Mouse (Mus musculus) testis, adult 2 months (tissue): ENCODE results near the gene Pip5k1a.
A peak's percentile ranks its signal among the peaks of the same experiment; 100 is the strongest.

ENCODE experiments used
- CTCF ChIP-seq: fragments of 200-500 bp; IDR thresholded peaks from 2 replicates; pipeline ENCODE4 v1.5.1; 2012; ENCODE audit warnings: low read depth, mild to moderate bottlenecking, inconsistent platforms, low read length, moderate library complexity; ENCODE audit not compliant: control insufficient read depth, insufficient read depth, insufficient replicate concordance
- POLR2A ChIP-seq: fragments of 200-500 bp; IDR thresholded peaks from 2 replicates; pipeline ENCODE4 v1.6.1; 2012; ENCODE audit warnings: low read depth, mild to moderate bottlenecking, inconsistent platforms, low read length, moderate library complexity; ENCODE audit not compliant: control insufficient read depth

DNA sequence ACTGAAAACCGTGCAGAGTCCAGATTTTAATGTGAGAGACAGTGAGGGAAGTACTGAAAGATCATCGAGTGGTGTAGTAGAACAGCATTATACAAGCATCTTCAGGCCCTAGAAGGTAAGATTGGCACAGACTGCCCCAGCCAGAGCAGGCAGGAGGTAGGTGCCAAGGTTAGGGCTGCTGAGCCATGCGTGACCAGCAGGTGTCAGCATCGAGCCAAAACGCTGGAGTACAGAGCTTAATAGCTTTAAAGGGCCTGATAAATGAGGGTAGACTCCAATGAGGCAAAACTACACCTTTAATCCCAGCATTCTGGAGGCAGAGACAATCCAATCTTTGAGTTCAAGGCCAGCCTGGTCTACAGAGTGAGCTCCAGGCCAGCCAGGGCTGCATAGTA lies 35.9 kb upstream of the Pip5k1a start:
- TF ChIP-seq CTCF (peak; percentile 94; the same call in 1 of the 2 replicates), POLR2A (no peak)
